Comparison of ENCODE assay signal across 25 mouse cellular contexts in the genomic region with DNA sequence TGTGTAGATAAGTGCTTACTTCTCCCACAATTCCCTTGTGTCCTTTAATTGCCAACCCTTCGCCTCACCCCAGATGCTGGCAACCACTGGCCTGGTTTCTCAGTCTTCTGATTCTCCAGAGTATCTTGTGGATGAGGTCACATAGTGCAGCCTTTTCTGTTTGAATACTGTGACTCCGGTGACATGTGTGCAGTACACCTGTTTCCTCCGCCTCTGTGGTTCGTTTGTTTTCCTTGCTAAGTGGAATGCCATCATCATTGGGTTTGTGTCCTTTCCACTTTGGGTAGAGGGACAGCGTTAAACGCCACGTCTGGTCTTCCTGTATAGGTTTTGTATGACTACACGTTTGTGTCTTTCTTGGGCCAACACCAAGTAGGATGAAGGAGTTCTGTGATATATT.
A peak's percentile ranks its signal among the peaks of the same experiment; 100 is the strongest.
DNase-seq lines count a peak whose midpoint lies in the region; ATAC-seq lines count a peak whose summit lies in the region.
"Had no signal": no experiment of that assay in that cellular context is flagged by ENCODE, and none has a peak within 500 bp of the region (broad histone marks: within the 10 kb centered on the region; RNA-seq: fewer than 3 reads in every experiment).

No protein-coding gene starts in this region.

- H3K9ac ChIP-seq in neural tube, embryonic 15.5 days (replicated peaks), result no peak overlapping the region
- H3K9ac ChIP-seq: embryonic facial prominence, embryonic 12.5 days; embryonic facial prominence, embryonic 15.5 days; forebrain, embryonic 12.5 days; hindbrain, embryonic 13.5 days had no signal

- peaks cover 24% of the 10 kb centered on the region for H3K4me1 ChIP-seq in neural tube, embryonic 15.5 days

- H3K9me3 ChIP-seq in neural tube, embryonic 15.5 days (replicated peaks), result no peaks in the 10 kb centered on the region
- H3K9me3 ChIP-seq: embryonic facial prominence, embryonic 12.5 days; embryonic facial prominence, embryonic 15.5 days; forebrain, embryonic 12.5 days; hindbrain, embryonic 10.5 days; hindbrain, embryonic 13.5 days had no signal

- ATAC-seq in neural tube, embryonic 15.5 days (ENCODE audit: low FRiP score), result no peak
- ATAC-seq: forebrain, embryonic 16.5 days; hindbrain, embryonic 16.5 days; Patski had no signal

- H3K27ac ChIP-seq in neural tube, embryonic 15.5 days (replicated peaks), result no peak overlapping the region
- H3K27ac ChIP-seq: embryonic facial prominence, embryonic 12.5 days; embryonic facial prominence, embryonic 15.5 days; forebrain, embryonic 12.5 days; hindbrain, embryonic 10.5 days; hindbrain, embryonic 13.5 days had no signal

- no peaks in the 10 kb centered on the region for H3K27me3 ChIP-seq in neural tube, embryonic 15.5 days (replicated peaks)
- H3K27me3 ChIP-seq: CH12.LX; embryonic facial prominence, embryonic 15.5 days; hindbrain, embryonic 13.5 days had no signal

- H3K4me3 ChIP-seq in neural tube, embryonic 15.5 days (replicated peaks), result no peak overlapping the region
- H3K4me3 ChIP-seq: embryonic facial prominence, embryonic 12.5 days; embryonic facial prominence, embryonic 15.5 days; forebrain, embryonic 12.5 days; hindbrain, embryonic 10.5 days; hindbrain, embryonic 13.5 days had no signal

- no peak overlapping the region for H3K4me2 ChIP-seq in neural tube, embryonic 15.5 days
- H3K4me2 ChIP-seq: embryonic facial prominence, embryonic 12.5 days; embryonic facial prominence, embryonic 15.5 days; forebrain, embryonic 12.5 days; heart, embryonic 11.5 days; hindbrain, embryonic 13.5 days had no signal

- intact Hi-C loops in heart, postnatal 10 days (cut with DNase I), result no loop called here

- H3K36me3 ChIP-seq in neural tube, embryonic 15.5 days, result no peaks in the 10 kb centered on the region
- H3K36me3 ChIP-seq: embryonic facial prominence, embryonic 12.5 days; embryonic facial prominence, embryonic 15.5 days; forebrain, embryonic 12.5 days; G1E; hindbrain, embryonic 10.5 days; hindbrain, embryonic 13.5 days had no signal

- DNase-seq in heart, adult 11 months, result peak; percentile 55
- no peak for DNase-seq in heart, postnatal 10 days
- peak; percentile 62 for DNase-seq in thymus, postnatal 14 days
- DNase-seq in thymus, postnatal 4 days, result peak; percentile 46
- no peak for DNase-seq in ovary, postnatal 36 days (ENCODE audit: low spot score)
- DNase-seq: adrenal gland, postnatal 10 days; cerebellum, adult 11 months; cerebellum, adult 2 months; cerebellum, adult 9-11 months; cerebellum, postnatal 25 days; gastrocnemius, postnatal 10 days; gastrocnemius, postnatal 36 days; heart, postnatal 36 days had no signal

- 92% methylated on average over 8 of the region's 8 CpGs for WGBS in neural tube, embryonic 15.5 days

Comparison
In these comparisons a context has a peak if more than half of its experiments do, and no peak if none do; other contexts are left out.
1. DNase-seq: peak in heart, adult 11 months (single experiment), thymus, postnatal 14 days (single experiment) and thymus, postnatal 4 days (single experiment); none in heart, postnatal 10 days (0 of 2) and ovary, postnatal 36 days (single experiment).